Mouse (Mus musculus): ENCODE results near the gene Adam26b. TPM values are rescaled to one million over a fixed set of nuclear protein-coding genes. Genes with fewer than 3 reads are reported as not detected.
"Not testable (repeated sequence)": the region's sequence is repeated elsewhere in the genome, so short reads cannot be mapped to it uniquely, and the experiment has no call there.

Gene Adam26b
- not detected in 2 replicates for polyA plus RNA-seq (2012; rRNA removed)

DNA sequence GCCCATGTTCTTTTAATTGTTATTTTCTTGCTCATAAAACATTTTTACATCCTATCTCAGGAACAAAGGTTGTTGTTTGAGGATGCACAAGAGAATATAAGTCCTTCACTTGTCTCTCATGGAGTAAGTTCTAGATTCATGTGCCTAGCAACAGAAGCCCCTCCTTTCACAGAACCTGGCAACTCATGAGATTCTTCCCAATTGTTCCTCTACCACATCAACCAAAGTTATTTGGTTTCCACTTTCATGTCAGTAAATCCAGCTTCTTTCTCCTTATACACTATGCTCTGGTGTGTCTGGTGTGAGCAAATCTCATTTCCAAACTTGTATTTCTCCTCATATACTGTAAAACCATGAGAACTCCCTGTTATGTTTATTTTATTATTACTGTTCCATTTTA is at the start of gene Adam26b:
TSS of gene Adam26b (minus strand) at position 101 of the 400 bp plus-strand sequence.
- not testable (repeated sequence) for H3K4me3 ChIP-seq (ENCODE audit: low read depth, low read length); H3K27ac ChIP-seq (ENCODE audit: insufficient read depth, low read depth, low read length); H3K36me3 ChIP-seq (ENCODE audit: control insufficient read depth, insufficient read depth, low read length); H3K27me3 ChIP-seq (ENCODE audit: control insufficient read depth, insufficient read depth, low read length); H3K4me1 ChIP-seq (ENCODE audit: control insufficient read depth, insufficient read depth, insufficient read length, low read length)

- not testable (repeated sequence) for H3K36me3 ChIP-seq (ENCODE audit: control insufficient read depth, insufficient read depth, low read length); H3K4me1 ChIP-seq (ENCODE audit: control insufficient read depth, insufficient read depth, insufficient read length, low read length); H3K4me3 ChIP-seq (ENCODE audit: low read depth, low read length); H3K27ac ChIP-seq (ENCODE audit: insufficient read depth, low read depth, low read length); H3K27me3 ChIP-seq (ENCODE audit: control insufficient read depth, insufficient read depth, low read length)
- 90% methylated on average over 2 of the region's 2 CpGs for WGBS
Measured at GRCm38 (mm10) chr8:43576607-43577006, 48.7 kb upstream of the Adam26b start, which contains the start of gene Adam26a. TSS of gene Adam26a (minus strand) at chr8:43576707.

Other genes starting within 250 kb of the Adam26b start
- gene Zfp42, start 221.1 kb downstream of the Adam26b start, polyA plus RNA-seq (2012; rRNA removed), result not detected in 2 replicates
- gene Adam26a, start 48.6 kb upstream of the Adam26b start, polyA plus RNA-seq (2012; rRNA removed), result not detected in 2 replicates
- not detected in 2 replicates for gene Gm5346, start 99.2 kb upstream of the Adam26b start, polyA plus RNA-seq (2012; rRNA removed)
- not detected in 2 replicates for gene Adam34, start 181.9 kb upstream of the Adam26b start, polyA plus RNA-seq (2012; rRNA removed)